Mouse (Mus musculus): ENCODE data around the gene Gm34653.

- no peak for TF ChIP-seq SRF (IDR thresholded peaks at IDR 0.05; ENCODE audit: control insufficient read depth, insufficient read length, low read depth)
- no peak for TF ChIP-seq POLR2A (IDR thresholded peaks at IDR 0.05; ENCODE audit: insufficient read length, low read depth)
- TF ChIP-seq MAX (IDR thresholded peaks at IDR 0.05; ENCODE audit: low read depth), result no peak
- TF ChIP-seq MYOG (IDR thresholded peaks at IDR 0.05; ENCODE audit: control insufficient read depth in 1 of 3, insufficient read depth in 1 of 3, insufficient read length in 2 of 3, low read depth in 2 of 3), result no peak
- TF ChIP-seq USF1 (IDR thresholded peaks at IDR 0.05; ENCODE audit: low read depth), result no peak
- TF ChIP-seq MYOD1 (IDR thresholded peaks at IDR 0.05; ENCODE audit: control insufficient read depth in 1 of 3, insufficient read length in 2 of 3, low read depth in 2 of 3), result no peak
- TF ChIP-seq CEBPB (IDR thresholded peaks at IDR 0.05; ENCODE audit: insufficient read depth, poor library complexity, severe bottlenecking), result no peak
- TF ChIP-seq POLR2AphosphoS2 (IDR thresholded peaks at IDR 0.05; ENCODE audit: insufficient read length, low read depth), result no peak
Observed at GRCm38 (mm10) chr2:34790282-34790681, 42.5 kb upstream of the Gm34653 start.

Measured in myocyte (in vitro differentiated cells).